Mouse (Mus musculus) myocyte (in vitro differentiated cells): ENCODE data around the gene Efs. TPM values are rescaled to one million over a fixed set of nuclear protein-coding genes. Genes with fewer than 3 reads are reported as not detected.

ENCODE experiments used
- H3K27me3 ChIP-seq: one replicate; pipeline ENCODE4 v1.6.1; 2011; ENCODE audit not compliant: control insufficient read depth, insufficient read depth, insufficient read length
- H3K36me3 ChIP-seq: one replicate; pipeline ENCODE4 v1.6.1; 2011; ENCODE audit not compliant: control insufficient read depth, insufficient read depth
- H3K4me2 ChIP-seq: one replicate; pipeline ENCODE4 v1.6.1; 2011; ENCODE audit warnings: low read depth, control low read depth
- H3K4me3 ChIP-seq: one replicate; pipeline ENCODE4 v1.5.1; 2011; ENCODE audit warnings: mild to moderate bottlenecking, control low read depth, moderate library complexity
- H3K79me2 ChIP-seq: one replicate; pipeline ENCODE4 v1.6.1; 2011; ENCODE audit not compliant: control insufficient read depth, insufficient read depth
- H3ac ChIP-seq: one replicate; pipeline ENCODE4 v1.6.1; 2011; ENCODE audit not compliant: control insufficient read depth, insufficient read length
- CEBPB ChIP-seq: IDR thresholded peaks from 2 replicates; pipeline ENCODE4 v1.6.1; 2011; ENCODE audit warnings: mild to moderate bottlenecking, moderate library complexity; ENCODE audit not compliant: poor library complexity, insufficient read depth, severe bottlenecking
- E2F4 ChIP-seq: IDR thresholded peaks from one replicate; pipeline ENCODE4 v1.6.1; 2011; ENCODE audit warnings: mild to moderate bottlenecking, control low read depth, moderate library complexity; ENCODE audit not compliant: insufficient read depth
- MAX ChIP-seq: IDR thresholded peaks from one replicate; pipeline ENCODE4 v1.6.1; 2011; ENCODE audit warnings: low read depth, mild to moderate bottlenecking, control low read depth
- MYOD1 ChIP-seq, 3 experiments: IDR thresholded peaks; one replicate each; pipeline ENCODE4 v1.6.1; 2011; ENCODE audit warnings: control low read depth in 2 of 3, low read depth in 2 of 3, mild to moderate bottlenecking in 2 of 3, moderate library complexity in 1 of 3; ENCODE audit not compliant: insufficient read length in 2 of 3, control insufficient read depth in 1 of 3
- MYOG ChIP-seq, 3 experiments: IDR thresholded peaks; one replicate each; pipeline ENCODE4 v1.6.1; 2011; ENCODE audit warnings: control low read depth in 2 of 3, low read depth in 2 of 3, mild to moderate bottlenecking in 2 of 3; ENCODE audit not compliant: insufficient read length in 2 of 3, control insufficient read depth in 1 of 3, insufficient read depth in 1 of 3
- POLR2A ChIP-seq: IDR thresholded peaks from one replicate; pipeline ENCODE4 v1.6.1; 2011; ENCODE audit warnings: low read depth, mild to moderate bottlenecking, control low read depth, moderate library complexity; ENCODE audit not compliant: insufficient read length
- POLR2AphosphoS2 ChIP-seq: IDR thresholded peaks from one replicate; pipeline ENCODE4 v1.6.1; 2011; ENCODE audit warnings: low read depth, control low read depth; ENCODE audit not compliant: insufficient read length
- REST ChIP-seq: IDR thresholded peaks from one replicate; pipeline ENCODE4 v1.6.1; 2011; ENCODE audit warnings: mild to moderate bottlenecking, control low read depth, moderate library complexity; ENCODE audit not compliant: insufficient read depth, insufficient read length
- SRF ChIP-seq: IDR thresholded peaks from one replicate; pipeline ENCODE4 v1.6.1; 2011; ENCODE audit warnings: low read depth; ENCODE audit not compliant: control insufficient read depth, insufficient read length
- TCF12 ChIP-seq: IDR thresholded peaks from one replicate; pipeline ENCODE4 v1.6.1; 2011; ENCODE audit warnings: mild to moderate bottlenecking, control low read depth; ENCODE audit not compliant: poor library complexity, insufficient read depth, severe bottlenecking
- TCF3 ChIP-seq: IDR thresholded peaks from one replicate; pipeline ENCODE4 v1.6.1; 2011; ENCODE audit warnings: low read depth, control low read depth; ENCODE audit not compliant: insufficient read length
- USF1 ChIP-seq: IDR thresholded peaks from one replicate; pipeline ENCODE4 v1.6.1; 2011; ENCODE audit warnings: low read depth, mild to moderate bottlenecking, control low read depth, moderate library complexity
- polyA plus RNA-seq: library from polyadenylated mRNA; unstranded; fragments of >200 nt; fragmentation: generic; extraction: Trizol; gene quantifications from one replicate; pipeline ENCODE4 v1.2.1, GENCODE M21; 2012; ENCODE audit warnings: missing spikeins

Gene Efs
- polyA plus RNA-seq, 1 experiment, result 0.95 TPM

GRCm38 (mm10) chr14:54894296-54895151 lies 31.4 kb downstream of the Efs start:
- TF ChIP-seq TCF3, result no peak
- no peak for TF ChIP-seq SRF
- no peak for TF ChIP-seq REST
- TF ChIP-seq TCF12, result no peak
- TF ChIP-seq MAX, result no peak
- no peak for TF ChIP-seq MYOD1 (IDR thresholded peaks at IDR 0.05; ENCODE audit: control insufficient read depth in 1 of 3, insufficient read length in 2 of 3, low read depth in 2 of 3)
- peaks cover 26% of the 10 kb centered on the region for H3K79me2 ChIP-seq
- H3K4me2 ChIP-seq, result peak overlapping the region; percentile 93
- H3K36me3 ChIP-seq, result peaks cover 22% of the 10 kb centered on the region
- peak overlapping the region; percentile 87 for H3ac ChIP-seq
- peak overlapping the region; percentile 86 for H3K4me3 ChIP-seq
- H3K27me3 ChIP-seq, result no peaks in the 10 kb centered on the region

DNA sequence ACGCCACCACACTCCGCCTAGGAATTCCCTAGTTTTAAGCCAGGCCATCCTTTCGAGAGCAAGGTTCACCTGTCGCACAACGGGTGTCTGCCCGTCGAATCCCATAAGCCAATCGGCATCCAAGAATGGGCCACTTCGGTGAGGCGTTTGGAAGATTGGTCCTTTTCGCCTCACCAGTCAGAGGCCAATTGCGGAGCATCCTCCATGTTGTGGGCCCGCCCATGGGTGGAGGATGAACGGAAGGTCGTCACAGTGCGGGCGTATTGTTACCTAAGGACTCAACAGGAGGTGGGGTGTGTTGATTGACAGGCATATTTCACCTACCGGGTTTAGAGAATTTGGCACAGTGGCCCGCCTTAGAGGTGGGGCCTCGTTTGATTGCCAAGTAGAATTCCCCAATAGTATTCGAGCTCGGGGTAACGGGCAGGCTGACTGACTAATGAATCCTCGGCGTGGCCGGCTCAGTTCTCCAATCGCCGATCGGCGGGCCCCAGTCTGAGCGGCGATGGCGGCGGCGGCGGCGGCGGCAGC lies 32.2 kb downstream of the Efs start:
- Histone ChIP-seq H3ac (peak overlapping the region; percentile 87), H3K36me3 (peaks cover 17% of the 10 kb centered on the region), H3K4me2 (peak overlapping the region; percentile 66), H3K79me2 (peaks cover 26% of the 10 kb centered on the region), H3K4me3 (peak overlapping the region; percentile 86), H3K27me3 (no peaks in the 10 kb centered on the region)
- TF ChIP-seq MYOD1 (IDR thresholded peaks at IDR 0.05; ENCODE audit: control insufficient read depth in 1 of 3, insufficient read length in 2 of 3, low read depth in 2 of 3) (peak in 2 of 3 experiments; percentile 37 to 58), POLR2A (no peak), MYOG (IDR thresholded peaks at IDR 0.05; ENCODE audit: control insufficient read depth in 1 of 3, insufficient read depth in 1 of 3, insufficient read length in 2 of 3, low read depth in 2 of 3) (peak in 1 of 3 experiments; percentile 45), CEBPB (no peak), REST (no peak), SRF (no peak), TCF12 (no peak), POLR2AphosphoS2 (peak; percentile 88), USF1 (no peak), TCF3 (no peak), E2F4 (no peak), MAX (no peak)

- Histone ChIP-seq H3K4me2 (peak within 1 kb of the TSS; percentile 66), H3K27me3 (no peaks in the 10 kb centered on the region), H3K79me2 (peaks cover 26% of the 10 kb centered on the region), H3K4me3 (peak within 1 kb of the TSS; percentile 86), H3K36me3 (peaks cover 11% of the 10 kb centered on the region), H3ac (no peak within 1 kb of the TSS)
- TF ChIP-seq MYOG (IDR thresholded peaks at IDR 0.05; ENCODE audit: control insufficient read depth in 1 of 3, insufficient read depth in 1 of 3, insufficient read length in 2 of 3, low read depth in 2 of 3) (no peak), MYOD1 (IDR thresholded peaks at IDR 0.05; ENCODE audit: control insufficient read depth in 1 of 3, insufficient read length in 2 of 3, low read depth in 2 of 3) (no peak)
These were observed 33.7 kb downstream of the Efs start, which contains the start of gene Pabpn1 for GRCm38 (mm10) chr14:54892200-54892599. Pabpn1 (plus strand) TSS chr14:54892500.

GRCm38 (mm10) chr14:54885309-54885708 lies 40.6 kb downstream of the Efs start:
- H3K79me2 ChIP-seq, result peaks cover 25% of the 10 kb centered on the region
- no peaks in the 10 kb centered on the region for H3K36me3 ChIP-seq
- no peak for TF ChIP-seq MYOD1 (IDR thresholded peaks at IDR 0.05; ENCODE audit: control insufficient read depth in 1 of 3, insufficient read length in 2 of 3, low read depth in 2 of 3)
- TF ChIP-seq E2F4, result no peak
- TF ChIP-seq MAX, result no peak
- TF ChIP-seq POLR2AphosphoS2, result no peak
- no peak for TF ChIP-seq SRF
- TF ChIP-seq TCF12, result no peak
- no peak for TF ChIP-seq POLR2A
- TF ChIP-seq CEBPB, result no peak
- no peak for TF ChIP-seq MYOG (IDR thresholded peaks at IDR 0.05; ENCODE audit: control insufficient read depth in 1 of 3, insufficient read depth in 1 of 3, insufficient read length in 2 of 3, low read depth in 2 of 3)
- H3ac ChIP-seq, result no peak overlapping the region
- H3K4me2 ChIP-seq, result no peak overlapping the region
- no peaks in the 10 kb centered on the region for H3K27me3 ChIP-seq
- H3K4me3 ChIP-seq, result no peak overlapping the region
